Mouse (Mus musculus): ENCODE data around the gene Gnai2. TPM values are rescaled to one million over a fixed set of nuclear protein-coding genes. Genes with fewer than 3 reads are reported as not detected.
"Not testable (repeated sequence)": the region's sequence is repeated elsewhere in the genome, so short reads cannot be mapped to it uniquely, and the experiment has no call there.

Gnai2 gene
- total RNA-seq, 2 experiments from 2014 or later = 73.2 to 87.6 TPM

- DNase-seq = peak; percentile 84
Observed at GRCm38 (mm10) chr9:107568331-107569261, 66.6 kb downstream of the Gnai2 start.

DNA sequence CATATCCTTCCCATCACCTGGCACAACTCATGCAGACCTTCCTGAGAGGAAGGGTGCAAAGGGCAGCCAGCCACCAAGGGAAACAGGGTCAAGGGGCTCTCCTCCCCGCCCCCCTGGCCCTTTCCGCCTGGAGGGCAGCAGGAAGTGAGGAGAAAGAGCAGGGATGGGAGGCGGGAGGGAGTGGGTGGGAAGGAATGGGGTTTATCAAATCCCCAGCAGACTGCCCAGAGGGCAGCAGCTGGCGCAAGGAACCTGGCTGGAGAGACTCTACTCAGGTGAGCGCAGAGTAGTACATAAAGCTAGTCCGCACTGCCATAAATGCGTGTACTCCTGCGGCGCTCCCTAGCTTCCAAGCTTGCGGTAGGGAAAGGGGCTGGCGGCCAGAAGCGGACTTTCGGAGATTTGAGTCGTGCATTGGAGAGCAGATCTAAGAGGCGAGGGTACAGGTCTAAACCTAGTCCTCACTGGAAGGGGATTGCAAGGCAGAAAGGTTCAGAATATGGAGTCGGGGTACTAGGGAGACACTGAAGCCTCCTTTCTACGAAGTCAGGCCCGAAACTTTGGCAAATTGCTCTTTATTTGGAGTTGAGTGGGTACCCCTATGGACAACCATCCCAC lies 67.4 kb downstream of the Gnai2 start, which contains the start of gene Hyal2:
Gene Hyal2, plus strand, starts transcription at position 244 of the 618 bp plus-strand sequence.
- no peak for DNase-seq

- DNase-seq = peak; percentile 62
Observed at GRCm38 (mm10) chr9:107566855-107567254, 68.3 kb downstream of the Gnai2 start.

DNA sequence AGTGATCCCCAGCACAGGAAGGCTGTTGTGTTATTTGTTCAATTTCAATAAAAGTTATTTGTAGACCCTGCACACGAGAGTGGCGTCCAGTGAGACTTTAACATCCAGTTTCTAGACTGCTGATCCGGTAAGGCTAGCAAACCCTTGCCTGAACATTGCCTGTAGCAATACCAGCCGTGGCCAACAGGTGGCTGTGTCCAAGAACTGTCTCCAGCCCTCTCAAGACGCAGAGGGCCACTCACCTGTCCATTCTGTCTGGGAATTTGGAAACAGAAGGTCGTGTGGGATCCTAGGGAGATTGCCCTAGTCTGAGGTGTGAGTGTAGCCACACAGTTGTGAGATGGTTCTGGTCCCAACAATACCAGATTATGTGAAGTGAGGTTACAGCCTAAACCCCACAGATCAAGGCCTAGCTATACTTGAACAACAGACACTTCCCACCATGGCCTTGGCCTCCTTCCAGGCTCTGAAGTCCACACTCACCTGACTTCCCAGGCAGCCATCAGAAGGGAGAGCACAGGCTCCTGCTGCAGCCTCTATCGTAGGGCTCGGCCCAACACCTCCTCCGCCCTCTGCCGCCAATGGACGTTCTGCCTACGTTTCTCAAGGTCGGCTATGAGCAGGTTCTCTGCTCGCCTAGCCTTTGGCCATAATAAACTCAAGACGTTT lies 69.0 kb downstream of the Gnai2 start:
- no peak for DNase-seq

DNA sequence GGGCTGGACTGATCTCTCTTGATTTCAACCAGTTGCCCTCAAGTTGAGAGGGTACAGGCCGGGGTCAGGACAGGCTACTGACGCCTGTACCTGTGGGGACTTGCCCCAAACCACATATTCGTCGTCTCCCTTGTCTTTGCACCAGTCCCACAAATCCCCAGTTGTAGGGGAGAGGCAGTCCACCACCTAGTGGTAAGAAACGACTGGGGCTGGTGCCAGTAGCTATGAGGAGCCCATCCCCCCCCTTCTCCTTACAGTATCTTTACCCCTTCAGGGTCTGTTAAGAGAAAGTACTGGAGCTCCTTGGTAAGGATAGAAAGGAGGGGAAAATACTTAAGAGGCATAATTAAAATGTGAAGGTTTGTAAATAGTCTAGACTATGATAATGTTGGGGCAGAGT lies 69.6 kb downstream of the Gnai2 start:
- not testable (repeated sequence) for DNase-seq

Other genes starting within 250 kb of the Gnai2 start
- under 1 TPM; 0.83 to 0.84 TPM for gene Cacna2d2, start 235.8 kb downstream of the Gnai2 start, total RNA-seq (2021)
- gene Tmem115, start 101.4 kb downstream of the Gnai2 start, total RNA-seq (2021) = 10 to 100 TPM; 14.8 to 15.2 TPM
- 1 to 10 TPM; 2.0 TPM for gene Cyb561d2, start 93.2 kb downstream of the Gnai2 start, total RNA-seq (2021)
- gene Nprl2, start 93.1 kb downstream of the Gnai2 start, total RNA-seq (2021) = 10 to 100 TPM in 1 of 2 experiments, 1 to 10 TPM in 1; 9.5 to 10.2 TPM
- gene Zmynd10, start 88.1 kb downstream of the Gnai2 start, total RNA-seq (2021) = not detected
- gene Rassf1, start 83.8 kb downstream of the Gnai2 start, total RNA-seq (2021) = 10 to 100 TPM; 10.8 to 12.5 TPM
- gene Tusc2, start 72.1 kb downstream of the Gnai2 start, total RNA-seq (2021) = 10 to 100 TPM; 30.5 to 31.1 TPM
- 10 to 100 TPM; 12.0 to 15.2 TPM for gene Hyal2, start 67.4 kb downstream of the Gnai2 start, total RNA-seq (2021)
- gene Hyal1, start 58.4 kb downstream of the Gnai2 start, total RNA-seq (2021) = 1 to 10 TPM; 2.2 to 2.3 TPM
- 10 to 100 TPM; 10.4 to 13.4 TPM for gene Naa80, start 56.5 kb downstream of the Gnai2 start, total RNA-seq (2021)
- gene Hyal3, start 54.5 kb downstream of the Gnai2 start, total RNA-seq (2021) = under 1 TPM; 0.38 to 0.72 TPM
- 10 to 100 TPM; 44.2 to 45.3 TPM for gene Ifrd2, start 47.7 kb downstream of the Gnai2 start, total RNA-seq (2021)
- gene Sema3b, start 26.1 kb downstream of the Gnai2 start, total RNA-seq (2021) = 10 to 100 TPM; 18.1 to 19.4 TPM
- gene Slc38a3, start 34.2 kb upstream of the Gnai2 start, total RNA-seq (2021) = 10 to 100 TPM; 72.1 to 77.5 TPM
- gene Gnat1, start 44.3 kb upstream of the Gnai2 start, total RNA-seq (2021) = not detected
- 1 to 10 TPM; 5.9 to 9.7 TPM for gene Sema3f, start 75.1 kb upstream of the Gnai2 start, total RNA-seq (2021)
- 10 to 100 TPM; 35.3 to 36.6 TPM for gene Rbm5, start 135.6 kb upstream of the Gnai2 start, total RNA-seq (2021)
- gene Rbm6, start 237.9 kb upstream of the Gnai2 start, total RNA-seq (2021) = 10 to 100 TPM; 18.3 to 20.7 TPM